Mouse (Mus musculus) myocyte (in vitro differentiated cells): ENCODE measurements around the gene Cd1d1.

Experiments used
- MAX ChIP-seq: IDR thresholded peaks from one replicate; pipeline ENCODE4 v1.6.1; 2011; ENCODE audit warnings: low read depth, mild to moderate bottlenecking, control low read depth
- POLR2A ChIP-seq: IDR thresholded peaks from one replicate; pipeline ENCODE4 v1.6.1; 2011; ENCODE audit warnings: low read depth, mild to moderate bottlenecking, control low read depth, moderate library complexity; ENCODE audit not compliant: insufficient read length

DNA sequence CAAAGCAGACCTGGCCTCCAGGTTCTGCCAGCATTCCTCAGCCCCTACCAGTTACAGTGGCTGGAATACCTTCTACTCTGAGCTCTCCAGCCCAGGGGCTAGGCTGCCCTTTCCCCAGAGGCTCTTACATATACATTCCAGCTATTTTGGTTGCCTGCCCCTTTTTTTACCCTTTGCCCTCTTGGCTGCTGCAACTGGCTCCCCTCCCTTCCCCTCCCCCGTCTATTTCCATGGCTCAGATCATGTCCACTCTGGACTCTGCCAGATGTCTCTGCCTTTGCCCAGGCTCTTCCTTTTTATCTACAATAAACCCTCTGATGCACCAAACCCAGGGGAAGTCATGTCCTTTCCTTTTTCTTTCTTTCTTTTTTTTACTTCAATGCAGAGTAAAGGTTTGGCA lies 44.7 kb downstream of the Cd1d1 start:
- TF ChIP-seq POLR2A (no peak), MAX (no peak)
